Mouse (Mus musculus) kidney, embryonic 14.5 days (tissue): ENCODE results near the gene Zfp644. TPM values are rescaled to one million over a fixed set of nuclear protein-coding genes. Genes with fewer than 3 reads are reported as not detected.

Experiments
- ATAC-seq: fragments of 200-750 bp; cut with Nextera tagmentation; 2 replicates; pipeline ENCODE4 v1.8.0; 2017; ENCODE audit warnings: moderate number of reproducible peaks, mild to moderate bottlenecking, moderate TSS enrichment, moderate library complexity; ENCODE audit not compliant: low FRiP score, low TSS enrichment
- H3K27ac ChIP-seq: fragments of 300-500 bp; sonication (generic); 2 replicates; pipeline ENCODE4 v1.5.1; 2014; ENCODE audit warnings: low read depth, mild to moderate bottlenecking, low read length, moderate library complexity, mixed read lengths
- H3K27me3 ChIP-seq: fragments of 300-500 bp; sonication (generic); 2 replicates; pipeline ENCODE4 v1.6.1; 2014; ENCODE audit warnings: mild to moderate bottlenecking, low read length; ENCODE audit not compliant: control insufficient read depth, insufficient read depth
- H3K36me3 ChIP-seq: fragments of 300-500 bp; sonication (generic); 2 replicates; pipeline ENCODE4 v1.6.1; 2014; ENCODE audit warnings: low read length, mixed read lengths; ENCODE audit not compliant: control insufficient read depth, insufficient read depth
- H3K4me1 ChIP-seq: fragments of 300-500 bp; sonication (generic); 2 replicates; pipeline ENCODE4 v1.6.1; 2014; ENCODE audit warnings: low read length, mixed read lengths; ENCODE audit not compliant: control insufficient read depth, insufficient read depth
- H3K4me2 ChIP-seq: fragments of 300-500 bp; sonication (generic); replicated peaks from 2 replicates; pipeline ENCODE4 v1.6.1; 2014; ENCODE audit warnings: low read depth, mild to moderate bottlenecking, low read length
- H3K4me3 ChIP-seq: fragments of 300-500 bp; sonication (generic); 2 replicates; pipeline ENCODE4 v1.5.1; 2014; ENCODE audit warnings: mild to moderate bottlenecking, low read length
- H3K9ac ChIP-seq: fragments of 300-500 bp; sonication (generic); 2 replicates; pipeline ENCODE4 v1.6.1; 2014; ENCODE audit warnings: low read depth, mild to moderate bottlenecking, low read length, moderate library complexity
- H3K9me3 ChIP-seq: fragments of 300-500 bp; sonication (generic); 2 replicates; pipeline ENCODE4 v1.6.1; 2016; ENCODE audit warnings: low read length; ENCODE audit not compliant: control insufficient read depth
- WGBS: fragments of 180-500 bp; shearing (Covaris S2); extraction: QIAGEN DNeasy Blood & Tissue Kit; methylation state at CpG from one replicate; pipeline ENCODE4 v1.1.7; 2014; 5-methylcytosine and 5-hydroxymethylcytosine counted together
- polyA plus RNA-seq: library from polyadenylated mRNA; unstranded; fragments of >200 nt; fragmentation: Nextera tagmentation; extraction: Ambion mirVana; gene quantifications from 2 replicates; pipeline ENCODE4 v1.2.1, GENCODE M21; 2014

Zfp644 gene
- polyA plus RNA-seq, 1 experiment from 2014 or later = 107 TPM

DNA sequence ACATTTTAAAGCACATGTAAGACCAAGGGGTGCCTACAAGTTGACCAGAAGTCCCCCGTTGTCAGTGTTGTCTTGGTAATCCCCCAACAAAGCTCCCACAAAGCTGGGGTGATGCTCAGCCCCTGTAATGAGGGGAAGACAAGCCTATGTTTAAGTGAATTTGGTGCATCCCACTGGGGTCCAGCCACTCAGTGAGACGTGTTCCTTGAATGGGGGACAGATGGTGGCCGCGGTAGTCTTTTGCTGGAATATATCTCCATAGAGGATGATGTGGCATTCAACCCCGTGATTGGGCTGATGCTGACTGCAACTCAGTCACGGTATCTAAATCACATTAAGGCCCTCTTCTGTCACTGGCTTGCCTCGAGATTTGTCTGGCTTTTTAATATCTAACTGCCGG lies 97.6 kb downstream of the Zfp644 start:
- H3K4me2 ChIP-seq = no peak overlapping the region
- H3K4me1 ChIP-seq = no peaks in the 10 kb centered on the region
- ATAC-seq = no peak
- no peak overlapping the region for H3K27ac ChIP-seq
- WGBS = 85% methylated on average over 8 of the region's 8 CpGs
- H3K27me3 ChIP-seq = no peaks in the 10 kb centered on the region
- H3K9me3 ChIP-seq = no peaks in the 10 kb centered on the region
- no peak overlapping the region for H3K4me3 ChIP-seq
- H3K36me3 ChIP-seq = no peaks in the 10 kb centered on the region; the same call in 1 of the 2 replicates
- no peak overlapping the region for H3K9ac ChIP-seq

DNA sequence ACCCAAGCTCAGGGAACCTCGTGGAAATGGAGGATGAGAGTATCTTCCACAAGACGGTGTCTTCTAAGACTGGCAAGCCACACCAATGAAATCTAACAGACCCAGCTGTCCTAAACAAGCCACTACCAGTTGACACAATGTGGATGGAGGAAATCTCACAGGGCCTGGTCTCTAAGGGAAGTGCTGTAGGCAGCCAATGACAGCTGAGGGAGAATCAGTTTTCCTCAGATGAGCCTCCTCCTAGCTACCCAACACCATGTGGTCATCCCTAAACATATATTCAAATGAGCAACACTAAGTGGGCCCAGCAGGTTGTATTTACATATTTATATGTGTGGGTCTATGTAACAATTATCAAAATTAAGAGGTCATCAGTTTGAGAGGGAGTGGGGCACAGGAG lies 99.6 kb downstream of the Zfp644 start:
- H3K4me1 ChIP-seq = no peaks in the 10 kb centered on the region
- no peak overlapping the region for H3K4me3 ChIP-seq
- H3K9ac ChIP-seq = no peak overlapping the region
- H3K36me3 ChIP-seq = no peaks in the 10 kb centered on the region; the same call in 1 of the 2 replicates
- H3K9me3 ChIP-seq = no peaks in the 10 kb centered on the region
- no peak overlapping the region for H3K27ac ChIP-seq
- no peak for ATAC-seq
- no peaks in the 10 kb centered on the region for H3K27me3 ChIP-seq
- no peak overlapping the region for H3K4me2 ChIP-seq
- 74% methylated on average over 2 of the region's 2 CpGs for WGBS

DNA sequence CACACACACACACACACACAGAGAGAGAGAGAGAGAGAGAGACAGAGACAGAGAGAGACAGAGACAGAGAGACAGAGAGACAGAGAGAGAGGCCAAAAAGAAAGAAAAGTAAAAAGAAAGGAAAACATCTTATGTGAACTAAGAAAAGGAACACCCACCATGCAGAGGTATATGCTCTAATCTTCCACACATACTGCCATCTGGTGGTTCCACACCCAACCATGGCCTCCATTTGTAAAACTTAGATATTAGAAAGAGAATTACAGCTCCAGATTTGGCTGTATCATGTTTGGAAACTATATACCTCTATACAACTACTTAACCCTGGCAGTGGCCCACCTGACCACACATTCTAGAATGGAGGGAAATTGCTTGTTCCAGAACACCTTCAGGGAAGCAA lies 102.7 kb downstream of the Zfp644 start:
- H3K9me3 ChIP-seq = no peaks in the 10 kb centered on the region
- no peaks in the 10 kb centered on the region for H3K27me3 ChIP-seq
- H3K36me3 ChIP-seq = no peaks in the 10 kb centered on the region; the same call in 1 of the 2 replicates
- H3K4me3 ChIP-seq = no peak overlapping the region
- H3K4me2 ChIP-seq = no peak overlapping the region
- H3K27ac ChIP-seq = no peak overlapping the region
- no peaks in the 10 kb centered on the region for H3K4me1 ChIP-seq
- ATAC-seq = no peak
- H3K9ac ChIP-seq = no peak overlapping the region

DNA sequence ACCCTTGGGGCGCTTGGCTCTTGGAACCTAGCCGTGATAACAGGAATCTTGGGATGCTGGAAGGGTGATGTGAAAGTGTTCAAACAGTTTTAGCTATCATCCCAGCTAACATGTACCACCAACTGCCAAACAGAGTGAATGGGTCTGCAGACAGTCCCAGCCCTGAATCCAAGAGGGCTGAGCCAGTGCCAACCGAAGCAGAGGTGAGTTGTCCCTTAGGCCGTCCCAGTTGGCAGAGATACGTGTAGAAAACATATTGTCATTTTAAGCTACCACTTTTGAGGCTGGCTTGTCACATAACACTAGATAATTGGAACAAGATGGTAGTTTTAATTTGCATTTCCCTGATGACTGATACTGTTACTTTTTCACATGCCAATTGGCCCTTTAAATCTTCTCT lies 106.4 kb downstream of the Zfp644 start:
- Histone ChIP-seq H3K36me3 (no peaks in the 10 kb centered on the region), H3K27me3 (no peaks in the 10 kb centered on the region), H3K4me2 (no peak overlapping the region), H3K9ac (no peak overlapping the region), H3K27ac (no peak overlapping the region), H3K4me1 (no peaks in the 10 kb centered on the region), H3K9me3 (no peaks in the 10 kb centered on the region), H3K4me3 (no peak overlapping the region)
- 94% methylated on average over 5 of the region's 5 CpGs for WGBS
- no peak for ATAC-seq

DNA sequence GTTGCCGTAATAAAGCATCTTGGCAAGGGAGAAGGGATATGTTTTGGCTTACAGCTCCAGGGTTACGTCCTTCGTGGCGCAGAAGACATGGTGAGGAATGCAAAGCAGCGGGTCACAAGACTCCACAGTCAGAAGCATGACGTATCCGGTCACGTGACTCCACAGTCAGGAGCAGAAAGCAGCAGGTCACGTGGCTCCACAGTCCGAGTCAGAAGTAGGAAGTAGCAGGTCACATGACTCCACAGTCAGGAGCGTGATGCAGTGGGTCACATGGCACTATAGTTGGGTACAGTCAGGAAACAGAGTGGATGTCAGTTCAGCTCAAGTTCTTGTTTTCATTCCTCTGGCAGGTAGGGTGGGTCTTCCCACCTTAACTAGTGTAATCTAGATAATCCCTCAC lies 107.4 kb downstream of the Zfp644 start:
- H3K27me3 ChIP-seq = no peaks in the 10 kb centered on the region
- no peaks in the 10 kb centered on the region for H3K9me3 ChIP-seq
- WGBS = 86% methylated on average over 11 of the region's 11 CpGs
- H3K4me3 ChIP-seq = no peak overlapping the region
- no peak overlapping the region for H3K9ac ChIP-seq
- no peak overlapping the region for H3K27ac ChIP-seq
- ATAC-seq = no peak
- no peaks in the 10 kb centered on the region for H3K36me3 ChIP-seq
- no peak overlapping the region for H3K4me2 ChIP-seq
- H3K4me1 ChIP-seq = no peaks in the 10 kb centered on the region

DNA sequence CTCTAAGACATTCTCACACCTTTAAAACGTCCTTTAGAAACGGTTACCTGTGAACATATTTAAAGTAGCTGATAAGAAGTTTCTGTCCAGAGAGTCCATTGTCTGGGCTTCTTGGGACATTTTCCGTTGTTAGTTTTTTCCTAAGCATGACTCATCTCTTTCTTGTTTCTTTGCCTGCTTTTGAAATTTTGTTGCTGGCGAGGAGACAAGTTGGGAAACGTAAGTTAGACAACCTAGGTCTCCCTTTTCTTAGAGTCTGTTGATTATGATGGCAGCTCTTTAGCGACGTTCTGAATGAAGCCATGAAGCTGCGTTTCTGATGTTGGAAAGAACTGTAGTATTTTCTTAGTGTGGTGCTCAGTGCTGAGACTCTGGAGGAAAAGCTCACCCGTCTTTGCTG lies 108.1 kb downstream of the Zfp644 start:
- Histone ChIP-seq H3K4me3 (no peak overlapping the region), H3K4me1 (no peaks in the 10 kb centered on the region), H3K4me2 (no peak overlapping the region), H3K36me3 (no peaks in the 10 kb centered on the region), H3K9me3 (no peaks in the 10 kb centered on the region), H3K27ac (no peak overlapping the region), H3K9ac (no peak overlapping the region), H3K27me3 (no peaks in the 10 kb centered on the region)
- WGBS = 92% methylated on average over 9 of the region's 9 CpGs
- no peak for ATAC-seq

DNA sequence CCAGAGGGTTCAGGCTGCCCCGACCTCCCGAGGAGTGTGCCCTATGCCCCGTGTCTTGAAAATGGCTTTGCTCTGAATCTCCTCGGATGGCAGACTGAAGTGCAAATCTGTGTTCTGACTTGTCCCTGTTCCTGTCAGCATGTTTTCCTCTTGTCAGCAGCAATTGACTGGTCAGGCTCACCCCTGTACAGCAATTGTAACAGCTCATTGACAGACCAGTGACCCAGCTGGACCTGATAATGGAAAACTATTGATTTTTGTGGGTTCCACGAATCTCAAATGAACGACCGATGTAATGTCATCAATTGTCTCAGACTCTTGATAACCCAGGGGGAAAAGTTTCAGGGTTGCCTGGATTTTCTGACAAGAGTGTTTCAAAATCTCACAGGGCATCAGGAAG lies 116.1 kb downstream of the Zfp644 start:
- WGBS = 88% methylated on average over 7 of the region's 7 CpGs
- Histone ChIP-seq H3K36me3 (no peaks in the 10 kb centered on the region), H3K9ac (no peak overlapping the region), H3K4me3 (no peak overlapping the region), H3K9me3 (no peaks in the 10 kb centered on the region), H3K27ac (no peak overlapping the region), H3K4me2 (no peak overlapping the region), H3K27me3 (peaks cover 5% of the 10 kb centered on the region; the same call in 1 of the 2 replicates), H3K4me1 (no peaks in the 10 kb centered on the region)
- no peak for ATAC-seq

DNA sequence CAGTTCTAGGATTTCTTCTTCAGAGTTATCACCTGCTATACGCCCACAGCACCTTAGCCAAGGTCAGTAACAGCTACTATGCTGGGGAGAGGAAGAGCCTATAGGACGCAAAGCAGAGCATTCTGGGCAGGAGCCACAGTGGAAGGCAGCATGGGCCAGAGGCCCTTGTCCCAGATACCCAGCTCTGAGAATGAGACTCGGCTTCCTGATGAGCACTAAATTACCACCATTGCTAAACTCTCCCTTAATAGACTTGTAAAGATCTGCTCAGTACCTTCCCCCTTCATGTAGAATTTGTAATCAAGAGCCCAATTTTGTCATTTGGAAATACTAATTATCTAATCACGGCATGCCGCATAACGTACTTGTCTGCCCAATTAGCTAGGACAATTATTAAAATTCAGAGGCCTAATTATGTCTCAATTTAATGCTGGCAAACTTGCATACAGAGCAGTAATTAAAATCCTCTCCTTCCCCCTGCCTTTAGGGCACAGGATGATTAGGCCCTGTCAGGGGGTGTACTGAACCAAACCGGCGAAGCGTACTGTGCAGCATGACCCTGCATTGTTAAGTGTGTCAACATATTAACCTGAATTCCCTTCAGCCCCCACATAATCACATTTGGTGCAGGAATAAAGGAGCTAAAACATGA lies 119.7 kb downstream of the Zfp644 start:
- H3K4me2 ChIP-seq = no peak overlapping the region
- no peaks in the 10 kb centered on the region for H3K9me3 ChIP-seq
- no peak overlapping the region for H3K4me3 ChIP-seq
- WGBS = 57% methylated on average over 9 of the region's 9 CpGs
- no peak overlapping the region for H3K27ac ChIP-seq
- H3K4me1 ChIP-seq = peaks cover 5% of the 10 kb centered on the region; the same call in 1 of the 2 replicates
- H3K27me3 ChIP-seq = peaks cover 28% of the 10 kb centered on the region
- H3K36me3 ChIP-seq = no peaks in the 10 kb centered on the region
- ATAC-seq = no peak
- H3K9ac ChIP-seq = no peak overlapping the region

DNA sequence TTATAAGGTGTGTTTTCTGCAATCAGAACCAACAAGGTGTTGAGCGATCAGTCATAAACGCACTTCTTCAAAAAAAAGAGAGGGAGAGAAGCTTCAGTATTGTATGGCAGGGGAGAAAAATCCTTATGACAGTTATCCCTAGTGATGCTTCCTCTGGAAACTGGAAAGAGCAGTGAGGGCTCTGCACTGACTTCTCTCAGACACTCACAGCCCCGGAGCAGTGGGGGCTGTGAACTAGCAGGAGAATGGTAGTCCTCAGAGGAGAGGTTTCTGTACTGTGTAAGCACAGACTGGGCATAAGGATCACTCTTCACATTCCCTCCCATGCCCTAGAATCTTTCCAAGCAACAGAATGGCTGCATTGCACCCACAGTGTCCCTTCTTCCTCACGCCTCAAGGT lies 122.0 kb downstream of the Zfp644 start:
- Histone ChIP-seq H3K4me1 (peaks cover 5% of the 10 kb centered on the region; the same call in 1 of the 2 replicates), H3K36me3 (no peaks in the 10 kb centered on the region), H3K4me3 (no peak overlapping the region), H3K9ac (no peak overlapping the region), H3K27ac (no peak overlapping the region), H3K9me3 (no peaks in the 10 kb centered on the region), H3K27me3 (peaks cover 30% of the 10 kb centered on the region), H3K4me2 (peak overlapping the region; percentile 100)
- WGBS = 27% methylated on average over 4 of the region's 4 CpGs
- no peak for ATAC-seq
